Mouse (Mus musculus): ENCODE data around the gene Prickle1.

Gene Prickle1

GRCm38 (mm10) chr15:93502703-93503102 lies 93.0 kb downstream of the Prickle1 start:
- no peak for DNase-seq

GRCm38 (mm10) chr15:93499866-93500265 lies 95.8 kb downstream of the Prickle1 start:
- no peak for DNase-seq

- no peak for DNase-seq
Measured at GRCm38 (mm10) chr15:93494700-93495099, 101.0 kb downstream of the Prickle1 start.

GRCm38 (mm10) chr15:93489597-93489996 lies 106.1 kb downstream of the Prickle1 start:
- no peak for DNase-seq

GRCm38 (mm10) chr15:93486066-93486465 lies 109.6 kb downstream of the Prickle1 start:
- no peak for DNase-seq

GRCm38 (mm10) chr15:93485252-93485651 lies 110.4 kb downstream of the Prickle1 start:
- DNase-seq = no peak

GRCm38 (mm10) chr15:93484261-93484710 lies 111.4 kb downstream of the Prickle1 start:
- DNase-seq = no peak

GRCm38 (mm10) chr15:93481112-93481511 lies 114.6 kb downstream of the Prickle1 start:
- DNase-seq = no peak

GRCm38 (mm10) chr15:93479445-93479844 lies 116.2 kb downstream of the Prickle1 start:
- no peak for DNase-seq

- no peak for DNase-seq
Measured at GRCm38 (mm10) chr15:93478676-93479075, 117.0 kb downstream of the Prickle1 start.

GRCm38 (mm10) chr15:93477729-93478128 lies 118.0 kb downstream of the Prickle1 start:
- no peak for DNase-seq

GRCm38 (mm10) chr15:93475688-93476087 lies 120.0 kb downstream of the Prickle1 start:
- DNase-seq = no peak

GRCm38 (mm10) chr15:93474277-93474676 lies 121.4 kb downstream of the Prickle1 start:
- DNase-seq = peak; percentile 26

- no peak for DNase-seq
Measured at GRCm38 (mm10) chr15:93472089-93472488, 123.6 kb downstream of the Prickle1 start.

GRCm38 (mm10) chr15:93471651-93472050 lies 124.0 kb downstream of the Prickle1 start:
- DNase-seq = peak; percentile 22

GRCm38 (mm10) chr15:93461066-93461465 lies 134.6 kb downstream of the Prickle1 start:
- DNase-seq = no peak

GRCm38 (mm10) chr15:93459422-93459821 lies 136.3 kb downstream of the Prickle1 start:
- no peak for DNase-seq

- DNase-seq = no peak
Measured at GRCm38 (mm10) chr15:93456005-93456404, 139.7 kb downstream of the Prickle1 start.

GRCm38 (mm10) chr15:93453296-93453695 lies 142.4 kb downstream of the Prickle1 start:
- no peak for DNase-seq

All from right cerebral cortex, postnatal 25 days (tissue).